Mouse (Mus musculus): ENCODE measurements around the gene Ccdc144b. TPM values are rescaled to one million over a fixed set of nuclear protein-coding genes. Genes with fewer than 3 reads are reported as not detected.

The Ccdc144b gene
- total RNA-seq, 2 experiments from 2014 or later: not detected

GRCm38 (mm10) chr3:36025732-36026131 lies 27.6 kb downstream of the Ccdc144b start:
- DNase-seq: no peak

GRCm38 (mm10) chr3:36011239-36011638 lies 42.1 kb downstream of the Ccdc144b start:
- no peak for DNase-seq

- no peak for DNase-seq
These were observed 44.8 kb downstream of the Ccdc144b start for GRCm38 (mm10) chr3:36008411-36009154.

GRCm38 (mm10) chr3:36004028-36004895 lies 49.1 kb downstream of the Ccdc144b start:
- no peak for DNase-seq

- peak; percentile 95 for DNase-seq
These were observed 52.8 kb downstream of the Ccdc144b start, which contains the start of gene Mccc1 for GRCm38 (mm10) chr3:36000275-36001239. Mccc1 (minus strand) TSS chr3:36000678.

GRCm38 (mm10) chr3:35994552-35995531 lies 58.5 kb downstream of the Ccdc144b start:
- no peak for DNase-seq

GRCm38 (mm10) chr3:35990715-35991114 lies 62.6 kb downstream of the Ccdc144b start:
- no peak for DNase-seq

- no peak for DNase-seq
These were observed 65.3 kb downstream of the Ccdc144b start for GRCm38 (mm10) chr3:35988031-35988430.

GRCm38 (mm10) chr3:35986266-35986665 lies 67.1 kb downstream of the Ccdc144b start:
- no peak for DNase-seq

- DNase-seq: no peak
These were observed 79.8 kb downstream of the Ccdc144b start for GRCm38 (mm10) chr3:35973551-35973950.

- DNase-seq: no peak
These were observed 80.4 kb downstream of the Ccdc144b start for GRCm38 (mm10) chr3:35972985-35973384.

- DNase-seq: peak in 1 of 2 experiments; percentile 5
These were observed 82.2 kb downstream of the Ccdc144b start for GRCm38 (mm10) chr3:35971149-35971548.

GRCm38 (mm10) chr3:35970441-35970840 lies 82.9 kb downstream of the Ccdc144b start:
- DNase-seq: no peak

GRCm38 (mm10) chr3:35967366-35967921 lies 85.9 kb downstream of the Ccdc144b start:
- no peak for DNase-seq

GRCm38 (mm10) chr3:35966493-35966892 lies 86.9 kb downstream of the Ccdc144b start:
- no peak for DNase-seq

- no peak for DNase-seq
These were observed 88.4 kb downstream of the Ccdc144b start for GRCm38 (mm10) chr3:35964928-35965327.

- no peak for DNase-seq
These were observed 89.4 kb downstream of the Ccdc144b start for GRCm38 (mm10) chr3:35963921-35964320.

- DNase-seq: no peak
These were observed 89.9 kb downstream of the Ccdc144b start for GRCm38 (mm10) chr3:35963401-35963800.

- DNase-seq: no peak
These were observed 90.4 kb downstream of the Ccdc144b start for GRCm38 (mm10) chr3:35962967-35963366.

Data from layer of hippocampus, postnatal 36 days (tissue).